Mouse (Mus musculus): ENCODE results near the gene Tanc1.

DNA sequence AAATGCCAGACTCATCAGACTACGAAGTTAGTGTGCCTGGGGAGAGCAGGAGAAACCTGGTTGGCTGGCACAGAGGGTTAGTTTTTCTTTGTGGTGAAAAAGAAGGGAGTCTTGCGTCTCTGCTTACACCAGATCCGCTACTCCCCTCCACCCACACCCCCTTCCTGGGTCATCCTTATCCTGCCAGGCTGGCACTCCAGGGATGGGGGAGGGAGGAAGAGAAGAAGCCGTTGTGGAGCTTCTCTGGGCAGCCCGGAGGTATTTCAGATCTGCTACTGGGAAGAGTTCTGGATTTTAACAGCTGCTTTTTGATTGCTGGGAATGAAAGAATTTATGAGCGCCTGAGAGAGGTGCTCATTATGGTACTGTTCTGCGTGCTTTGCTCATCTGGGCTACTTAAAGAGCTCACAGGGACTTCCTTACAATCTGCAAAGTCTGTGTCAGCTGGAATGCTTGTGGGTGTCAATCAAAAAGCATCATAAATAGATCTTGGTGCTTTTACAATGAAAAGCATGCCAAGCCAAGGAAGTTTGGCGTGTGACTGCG lies 1.7 kb downstream of the Tanc1 start:
- TF ChIP-seq TAL1 (IDR thresholded peaks at IDR 0.05; ENCODE audit: low read length): no peak
- TF ChIP-seq GATA1 (IDR thresholded peaks at IDR 0.05; ENCODE audit: low read length): no peak
